Mouse (Mus musculus) forebrain, embryonic 10.5 days (tissue): ENCODE data around the gene Actg2. TPM values are rescaled to one million over a fixed set of nuclear protein-coding genes. Genes with fewer than 3 reads are reported as not detected.

ENCODE experiments used
- DNase-seq: peaks from one replicate; pipeline ENCODE4 v3.0.0-alpha.2; 2017; ENCODE audit warnings: low spot score; ENCODE audit errors: extremely low spot score
- H3K27ac ChIP-seq: fragments of 300-500 bp; sonication (generic); 2 replicates; pipeline ENCODE4 v1.5.1; 2016; ENCODE audit warnings: mild to moderate bottlenecking
- H3K27me3 ChIP-seq: fragments of 300-500 bp; sonication (generic); 2 replicates; pipeline ENCODE4 v1.6.1; 2016; ENCODE audit warnings: mild to moderate bottlenecking; ENCODE audit not compliant: poor library complexity, severe bottlenecking
- H3K36me3 ChIP-seq: fragments of 300-500 bp; sonication (generic); replicated peaks from 2 replicates; pipeline ENCODE4 v1.6.1; 2016; ENCODE audit warnings: mild to moderate bottlenecking, moderate library complexity
- H3K4me1 ChIP-seq: fragments of 300-500 bp; sonication (generic); 2 replicates; pipeline ENCODE4 v1.6.1; 2016
- H3K4me3 ChIP-seq: fragments of 300-500 bp; sonication (generic); 2 replicates; pipeline ENCODE4 v1.5.1; 2016; ENCODE audit warnings: mild to moderate bottlenecking, moderate library complexity
- H3K9me3 ChIP-seq: fragments of 300-500 bp; sonication (generic); 2 replicates; pipeline ENCODE4 v1.6.1; 2016; ENCODE audit warnings: mild to moderate bottlenecking, moderate library complexity
- WGBS: fragments of 180-500 bp; shearing (Covaris S2); methylation state at CpG from one replicate; pipeline ENCODE4 v1.1.7; 2016; 5-methylcytosine and 5-hydroxymethylcytosine counted together
- polyA plus RNA-seq: library from polyadenylated mRNA; unstranded; fragments of >200 nt; fragmentation: Nextera tagmentation; extraction: Ambion mirVana; gene quantifications from 2 replicates; pipeline ENCODE4 v1.2.1, GENCODE M21; 2016

The Actg2 gene
- polyA plus RNA-seq, 1 experiment from 2014 or later = 0.26 TPM

DNA sequence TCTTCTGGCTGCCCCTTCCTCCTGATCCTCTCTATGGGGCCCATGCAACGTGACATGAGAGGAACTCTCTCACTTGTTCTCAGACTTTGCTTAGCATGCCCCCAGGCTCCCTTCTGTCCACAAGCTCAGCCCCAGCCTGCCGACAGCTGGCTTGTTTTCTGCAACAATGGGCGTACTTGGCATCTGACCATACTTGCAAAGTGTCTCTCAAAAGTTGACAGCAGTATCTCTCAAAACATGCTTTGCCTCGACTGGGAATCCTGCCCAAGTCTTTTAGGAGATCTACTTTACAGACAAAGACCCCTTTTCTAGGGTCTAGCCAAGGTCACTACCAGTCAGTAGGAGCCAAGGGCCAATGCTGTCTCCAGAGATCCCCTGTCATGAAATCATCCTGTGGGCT, 50.2 kb downstream of the Actg2 start:
- Histone ChIP-seq H3K27me3 (no peaks in the 10 kb centered on the region), H3K9me3 (no peaks in the 10 kb centered on the region), H3K4me3 (no peak overlapping the region), H3K27ac (no peak overlapping the region), H3K4me1 (no peaks in the 10 kb centered on the region), H3K36me3 (peaks cover 97% of the 10 kb centered on the region)
- DNase-seq = no peak
- WGBS = 77% methylated on average over 4 of the region's 4 CpGs

DNA sequence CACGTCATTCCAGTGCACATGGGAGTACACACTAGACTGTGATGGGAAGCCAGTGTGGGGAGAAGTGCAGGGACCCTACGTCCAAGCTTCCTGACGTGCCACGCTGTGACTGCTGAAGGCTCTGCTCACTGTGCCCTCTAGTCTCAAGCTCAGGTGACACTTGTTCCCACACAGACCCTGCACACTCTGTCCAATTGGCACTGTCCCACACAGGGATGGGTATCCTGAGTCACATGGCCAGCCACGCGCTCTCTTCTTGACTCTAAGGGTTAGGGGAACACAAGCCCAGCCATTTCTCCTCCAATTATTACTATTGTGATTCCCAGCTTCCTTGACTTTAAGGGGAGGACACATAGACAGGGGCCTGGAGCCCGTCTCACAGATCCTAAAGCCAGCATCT, 52.3 kb downstream of the Actg2 start:
- WGBS = 95% methylated on average over 7 of the region's 7 CpGs
- no peaks in the 10 kb centered on the region for H3K9me3 ChIP-seq
- H3K36me3 ChIP-seq = peaks cover 96% of the 10 kb centered on the region
- no peak for DNase-seq
- H3K27me3 ChIP-seq = no peaks in the 10 kb centered on the region
- H3K4me1 ChIP-seq = no peaks in the 10 kb centered on the region
- H3K27ac ChIP-seq = no peak overlapping the region
- H3K4me3 ChIP-seq = no peak overlapping the region

DNA sequence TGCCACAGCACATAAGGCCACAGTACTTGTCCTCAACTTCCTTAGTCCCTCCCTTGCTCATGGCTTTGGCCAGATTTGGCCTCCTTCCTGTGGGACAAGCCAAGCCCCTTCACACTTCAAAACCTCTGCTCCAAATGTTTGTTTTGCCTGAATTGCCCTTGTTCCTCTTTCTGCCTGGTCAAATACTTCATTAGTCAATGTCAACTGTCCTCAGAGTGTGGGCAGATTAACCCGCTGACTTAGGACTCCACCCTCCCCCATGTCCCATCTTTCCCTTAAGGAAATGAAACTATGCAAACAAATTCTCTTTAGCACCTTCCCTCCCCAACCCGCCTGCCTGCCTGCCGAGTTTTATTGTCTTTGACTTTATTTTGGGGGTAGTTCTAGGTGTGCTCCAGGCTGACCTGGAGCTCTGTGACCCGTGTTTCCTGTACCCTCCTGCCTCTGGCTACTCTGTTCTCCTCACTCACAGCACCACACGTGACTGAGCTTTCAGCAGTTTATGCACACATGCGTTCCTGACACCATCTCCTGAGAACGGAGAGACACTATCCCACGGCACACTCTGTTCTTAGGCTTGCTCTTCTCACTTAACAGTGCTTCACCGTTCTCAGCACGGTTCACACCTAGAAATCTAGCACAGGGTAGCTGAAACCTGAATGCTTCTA, 53.5 kb downstream of the Actg2 start:
- Histone ChIP-seq H3K9me3 (no peaks in the 10 kb centered on the region), H3K27me3 (no peaks in the 10 kb centered on the region), H3K36me3 (peaks cover 87% of the 10 kb centered on the region), H3K27ac (no peak overlapping the region), H3K4me1 (no peaks in the 10 kb centered on the region), H3K4me3 (no peak overlapping the region)
- 88% methylated on average over 10 of the region's 10 CpGs for WGBS
- DNase-seq = no peak

DNA sequence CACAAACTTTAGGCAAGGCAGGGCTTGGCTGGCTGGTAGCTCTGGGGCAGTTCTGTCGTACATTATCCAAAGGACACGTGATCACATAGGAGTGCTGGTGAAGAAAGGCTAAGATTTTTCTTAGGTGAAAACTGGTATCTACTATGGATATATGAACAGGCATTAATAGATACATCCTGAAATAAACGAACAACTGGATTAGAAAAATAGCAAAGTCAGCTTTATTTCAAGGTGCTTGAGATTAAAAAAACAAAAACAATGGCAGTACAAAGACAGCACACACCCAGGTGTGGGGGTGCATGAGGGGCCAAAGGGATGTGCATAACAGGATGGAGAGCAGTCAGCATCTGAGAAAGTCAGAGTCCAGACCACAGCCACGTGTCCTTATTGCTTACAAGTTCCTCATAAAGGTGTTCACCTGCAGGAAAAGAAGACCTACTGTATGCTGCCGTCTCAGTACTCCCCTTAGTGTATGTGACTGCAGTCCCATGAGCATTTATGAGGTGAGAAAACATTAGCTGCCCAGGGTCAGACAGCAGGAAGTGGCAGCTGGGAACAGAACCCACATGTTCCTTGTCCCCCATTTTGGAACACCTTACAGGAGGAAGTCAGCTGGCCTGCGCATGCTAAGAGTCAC, 55.9 kb downstream of the Actg2 start:
- no peak for DNase-seq
- no peak overlapping the region for H3K27ac ChIP-seq
- H3K27me3 ChIP-seq = no peaks in the 10 kb centered on the region
- no peak overlapping the region for H3K4me3 ChIP-seq
- H3K9me3 ChIP-seq = no peaks in the 10 kb centered on the region
- WGBS = 93% methylated on average over 6 of the region's 6 CpGs
- H3K4me1 ChIP-seq = no peaks in the 10 kb centered on the region
- H3K36me3 ChIP-seq = peaks cover 72% of the 10 kb centered on the region

DNA sequence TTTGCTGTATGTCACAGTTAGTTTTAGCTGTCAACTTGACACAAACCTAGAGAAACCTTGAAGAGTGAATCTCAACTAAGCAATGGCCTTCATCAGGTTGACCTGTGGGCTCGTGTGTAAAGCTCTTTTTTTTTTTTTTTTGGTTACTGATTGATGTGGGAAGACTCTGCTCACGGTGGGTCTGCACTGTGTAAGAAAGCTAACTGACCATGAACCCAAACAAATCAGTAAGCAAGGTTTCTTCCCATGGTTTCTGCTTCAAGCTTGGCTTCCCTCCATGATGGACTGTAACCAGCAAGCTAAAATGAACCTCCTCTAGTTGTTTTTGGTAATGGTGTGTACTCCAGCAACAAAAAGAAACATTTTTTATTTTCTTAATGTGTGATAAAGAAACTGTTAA, 56.9 kb downstream of the Actg2 start:
- peaks cover 63% of the 10 kb centered on the region for H3K36me3 ChIP-seq
- no peak overlapping the region for H3K27ac ChIP-seq
- DNase-seq = no peak
- H3K4me3 ChIP-seq = no peak overlapping the region
- no peaks in the 10 kb centered on the region for H3K4me1 ChIP-seq
- H3K9me3 ChIP-seq = no peaks in the 10 kb centered on the region
- no peaks in the 10 kb centered on the region for H3K27me3 ChIP-seq
- 89% methylated on average over 2 of the region's 2 CpGs for WGBS

DNA sequence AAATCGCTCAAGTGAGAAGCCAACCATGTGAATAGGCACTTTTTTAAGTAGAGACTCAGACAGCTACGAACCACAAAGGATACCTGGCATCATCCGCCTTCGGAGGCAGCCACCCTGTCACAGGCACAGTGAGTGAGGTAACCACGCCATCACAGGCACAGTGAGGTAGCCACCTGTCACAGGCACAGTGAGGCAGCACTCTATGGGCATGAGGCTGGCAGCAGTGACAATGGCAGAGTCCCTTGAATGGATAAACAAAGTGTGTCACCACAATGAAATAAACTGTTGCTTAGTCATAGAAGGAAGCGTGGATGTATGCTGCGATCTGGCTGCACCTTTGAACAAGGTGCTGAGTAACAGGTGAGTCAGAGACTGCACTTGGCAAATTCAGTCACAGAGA, 57.4 kb downstream of the Actg2 start:
- DNase-seq = no peak
- Histone ChIP-seq H3K27ac (no peak overlapping the region), H3K27me3 (no peaks in the 10 kb centered on the region), H3K9me3 (no peaks in the 10 kb centered on the region), H3K4me1 (no peaks in the 10 kb centered on the region), H3K4me3 (no peak overlapping the region), H3K36me3 (peaks cover 57% of the 10 kb centered on the region)
- 94% methylated on average over 7 of the region's 7 CpGs for WGBS

DNA sequence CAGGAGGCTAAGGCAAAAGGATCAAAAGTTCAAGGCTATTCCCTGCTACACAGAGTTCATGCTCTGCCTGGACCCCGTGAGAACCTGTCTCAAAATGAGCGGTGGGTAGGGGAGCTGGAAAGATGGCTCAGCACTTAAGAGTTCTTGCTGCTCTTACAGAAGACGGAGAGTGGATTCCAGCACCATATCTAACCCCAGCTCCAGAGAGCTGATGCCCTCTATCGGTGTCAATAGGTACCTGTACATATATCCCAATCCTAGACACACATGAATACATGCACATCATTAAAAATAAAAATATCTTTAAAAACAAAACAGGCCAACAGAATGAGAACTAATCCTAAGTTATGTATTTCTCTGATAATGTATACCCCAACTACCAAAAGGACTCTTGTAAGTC, 57.8 kb downstream of the Actg2 start:
- Histone ChIP-seq H3K4me3 (no peak overlapping the region), H3K36me3 (peaks cover 55% of the 10 kb centered on the region), H3K9me3 (no peaks in the 10 kb centered on the region), H3K27ac (no peak overlapping the region), H3K4me1 (no peaks in the 10 kb centered on the region), H3K27me3 (no peaks in the 10 kb centered on the region)
- DNase-seq = no peak
- WGBS = 74% methylated on average over 4 of the region's 4 CpGs

DNA sequence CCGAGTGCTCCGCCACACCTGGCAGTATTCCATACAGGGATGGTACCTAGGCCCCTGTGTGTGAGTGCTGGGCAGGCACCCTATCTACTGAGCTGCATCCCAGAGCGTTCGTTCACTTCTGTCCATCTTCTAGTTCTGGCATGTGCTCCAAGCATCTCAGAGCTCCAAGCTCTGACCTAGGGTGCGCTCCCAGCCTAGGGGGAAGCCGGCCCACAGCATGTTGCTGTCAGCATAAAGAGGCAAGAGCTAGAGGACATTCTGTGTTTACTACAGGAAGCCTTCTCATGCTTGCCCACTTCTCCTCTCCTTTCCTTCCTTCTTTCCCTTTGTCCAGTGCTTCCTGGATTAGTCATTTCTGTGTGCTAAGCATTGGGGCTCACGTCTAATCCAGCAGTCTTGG, 60.6 kb downstream of the Actg2 start:
- 78% methylated on average over 7 of the region's 7 CpGs for WGBS
- Histone ChIP-seq H3K27me3 (no peaks in the 10 kb centered on the region), H3K4me1 (no peaks in the 10 kb centered on the region), H3K27ac (no peak overlapping the region), H3K4me3 (no peak overlapping the region), H3K36me3 (peaks cover 27% of the 10 kb centered on the region), H3K9me3 (no peaks in the 10 kb centered on the region)
- DNase-seq = no peak

DNA sequence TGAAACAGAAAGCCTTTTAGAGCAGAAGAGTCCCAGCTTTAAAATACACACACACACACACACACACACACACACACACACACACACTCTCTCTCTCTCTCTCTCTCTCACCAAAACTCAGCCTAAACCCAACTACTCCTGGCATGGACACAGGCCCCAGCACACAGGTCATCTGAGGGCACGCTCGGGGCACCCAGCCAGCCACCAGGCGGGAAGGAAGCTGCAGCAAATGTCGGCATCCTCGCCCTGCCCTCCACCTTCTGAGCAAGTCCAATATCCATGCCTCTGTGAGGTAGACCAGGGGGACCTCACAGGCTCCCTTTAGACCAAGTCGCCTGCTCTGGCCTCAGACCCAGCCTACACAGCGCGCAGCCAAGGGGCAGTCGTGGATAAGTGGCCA, 62.8 kb downstream of the Actg2 start:
- DNase-seq = no peak
- Histone ChIP-seq H3K36me3 (peaks cover 9% of the 10 kb centered on the region; the same call in 1 of the 2 replicates), H3K9me3 (no peaks in the 10 kb centered on the region), H3K27ac (no peak overlapping the region), H3K4me3 (no peak overlapping the region), H3K4me1 (peaks cover 8% of the 10 kb centered on the region), H3K27me3 (no peaks in the 10 kb centered on the region)
- WGBS = 88% methylated on average over 9 of the region's 9 CpGs

DNA sequence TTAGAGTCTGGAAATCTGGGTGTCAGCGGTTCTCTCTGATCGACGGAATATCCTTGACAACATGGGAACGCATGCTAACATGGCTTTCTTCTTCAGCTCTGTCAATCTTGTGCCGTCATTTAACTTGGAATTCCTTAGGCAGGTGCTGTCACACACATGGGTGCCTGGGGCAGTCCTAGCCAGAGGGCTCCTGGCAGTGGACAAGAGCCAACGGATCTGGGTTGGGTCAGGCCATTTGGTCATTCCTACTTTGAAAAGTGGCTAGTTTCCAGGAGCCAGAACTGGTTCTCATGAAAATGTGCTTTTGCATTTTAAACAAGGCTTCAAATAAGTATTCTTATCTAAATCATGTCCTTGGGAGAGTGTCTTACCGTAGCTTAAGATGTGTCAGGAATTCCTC, 64.3 kb downstream of the Actg2 start:
- no peaks in the 10 kb centered on the region for H3K9me3 ChIP-seq
- no peak overlapping the region for H3K27ac ChIP-seq
- peaks cover 13% of the 10 kb centered on the region for H3K4me1 ChIP-seq
- H3K36me3 ChIP-seq = peaks cover 3% of the 10 kb centered on the region; the same call in 1 of the 2 replicates
- no peaks in the 10 kb centered on the region for H3K27me3 ChIP-seq
- no peak for DNase-seq
- no peak overlapping the region for H3K4me3 ChIP-seq
- 90% methylated on average over 7 of the region's 7 CpGs for WGBS

DNA sequence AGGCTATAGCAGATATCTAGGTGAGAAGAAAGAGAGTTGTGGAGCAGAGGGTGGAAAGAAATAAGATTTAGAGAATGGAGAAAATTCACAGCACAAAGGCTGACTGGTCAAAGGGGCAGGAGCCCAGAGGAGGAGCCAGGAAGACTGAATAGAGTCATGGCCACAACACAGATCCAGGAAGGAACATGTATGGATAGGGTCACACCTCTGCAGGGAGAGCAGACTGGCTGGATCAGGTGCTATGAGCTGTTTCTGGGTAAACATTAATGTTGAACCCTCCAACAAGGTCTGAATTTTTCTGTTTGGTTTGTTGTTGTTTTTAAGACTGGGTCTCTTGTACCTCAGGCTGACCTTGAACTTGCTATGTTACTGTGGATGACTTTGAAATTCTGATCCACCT, 72.1 kb downstream of the Actg2 start:
- Histone ChIP-seq H3K27ac (no peak overlapping the region), H3K36me3 (no peaks in the 10 kb centered on the region), H3K27me3 (0 out of 2 replicates have a peak, but pooled peaks cover under 1% of the 10 kb centered on the region), H3K4me1 (peaks cover 14% of the 10 kb centered on the region), H3K9me3 (no peaks in the 10 kb centered on the region), H3K4me3 (no peak overlapping the region)
- DNase-seq = no peak
